Mouse (Mus musculus): ENCODE data around the gene Cables2. TPM values are rescaled to one million over a fixed set of nuclear protein-coding genes. Genes with fewer than 3 reads are reported as not detected.

The Cables2 gene
- total and polyA plus RNA-seq, 2 experiments from 2014 or later: 28.4 to 58.8 TPM

- Histone ChIP-seq H3K9ac (no peak overlapping the region), H3K4me1 (ENCODE audit: insufficient read depth) (no peaks in the 10 kb centered on the region), H3K27ac (ENCODE audit: low read depth, low read length) (no peak overlapping the region), H3K4me2 (ENCODE audit: low read depth) (no peak overlapping the region), H3K36me3 (ENCODE audit: insufficient read depth) (no peaks in the 10 kb centered on the region), H3K9me3 (ENCODE audit: low read length) (no peaks in the 10 kb centered on the region), H3K27me3 (ENCODE audit: insufficient read depth, low read length) (no peaks in the 10 kb centered on the region), H3K4me3 (ENCODE audit: low read depth, low read length) (no peak overlapping the region)
- 80% methylated on average over 2 of the region's 2 CpGs for WGBS
- DNase-seq (no peak), ATAC-seq (no peak)
- no peak for TF ChIP-seq CTCF (IDR thresholded peaks at IDR 0.05; ENCODE audit: low read depth)
These were observed 27.0 kb upstream of the Cables2 start for GRCm38 (mm10) chr2:180300252-180300651.

DNA sequence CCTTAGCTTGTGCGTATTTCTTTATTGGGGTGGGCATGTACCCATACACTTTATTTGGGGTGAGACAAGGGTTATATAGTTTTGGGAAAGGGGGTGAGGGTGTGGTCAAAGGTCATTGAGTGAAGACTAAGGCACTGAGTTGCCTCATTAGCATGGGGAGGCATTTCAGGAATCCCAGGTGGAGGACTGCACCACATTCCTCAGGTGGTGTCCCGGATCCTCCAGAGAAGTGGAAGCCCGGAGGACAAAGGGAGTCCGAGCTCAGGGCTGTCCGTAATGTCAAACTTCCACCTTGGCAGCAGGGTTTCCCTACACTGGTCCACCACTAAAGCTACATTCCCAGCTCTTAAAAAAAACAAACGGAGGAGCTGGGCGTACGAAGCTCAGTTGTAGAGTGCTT is 19.6 kb upstream of the Cables2 start:
- 74% methylated on average over 8 of the region's 8 CpGs for WGBS
- no peaks in the 10 kb centered on the region for H3K36me3 ChIP-seq (ENCODE audit: insufficient read depth)
- no peak for DNase-seq

GRCm38 (mm10) chr2:180292026-180292425 is 18.7 kb upstream of the Cables2 start:
- Histone ChIP-seq H3K4me2 (ENCODE audit: low read depth) (no peak overlapping the region), H3K9me3 (ENCODE audit: low read length) (no peaks in the 10 kb centered on the region), H3K27ac (ENCODE audit: low read depth, low read length) (no peak overlapping the region), H3K27me3 (ENCODE audit: insufficient read depth, low read length) (no peaks in the 10 kb centered on the region), H3K4me3 (ENCODE audit: low read depth, low read length) (no peak overlapping the region), H3K4me1 (ENCODE audit: insufficient read depth) (no peaks in the 10 kb centered on the region), H3K9ac (no peak overlapping the region), H3K36me3 (ENCODE audit: insufficient read depth) (no peaks in the 10 kb centered on the region)
- WGBS: 79% methylated on average over 4 of the region's 4 CpGs
- no peak for ATAC-seq
- no peak for TF ChIP-seq CTCF (IDR thresholded peaks at IDR 0.05; ENCODE audit: low read depth)
- DNase-seq: no peak

More for the DNA sequence above, 19.6 kb upstream of the Cables2 start:
- H3K27me3 ChIP-seq (ENCODE audit: insufficient read depth, low read length): no peaks in the 10 kb centered on the region
- no peak for TF ChIP-seq CTCF (IDR thresholded peaks at IDR 0.05; ENCODE audit: low read depth)
- H3K9me3 ChIP-seq (ENCODE audit: low read length): no peaks in the 10 kb centered on the region
- H3K4me3 ChIP-seq (ENCODE audit: low read depth, low read length): no peak overlapping the region
- H3K4me1 ChIP-seq (ENCODE audit: insufficient read depth): no peaks in the 10 kb centered on the region
- ATAC-seq: no peak
- H3K9ac ChIP-seq: no peak overlapping the region
- H3K4me2 ChIP-seq (ENCODE audit: low read depth): no peak overlapping the region
- H3K27ac ChIP-seq (ENCODE audit: low read depth, low read length): no peak overlapping the region

- no peak for ATAC-seq
- H3K36me3 ChIP-seq (ENCODE audit: insufficient read depth): no peaks in the 10 kb centered on the region
- WGBS: 82% methylated on average over 5 of the region's 5 CpGs
- DNase-seq: no peak
- no peaks in the 10 kb centered on the region for H3K9me3 ChIP-seq (ENCODE audit: low read length)
- no peaks in the 10 kb centered on the region for H3K4me1 ChIP-seq (ENCODE audit: insufficient read depth)
- H3K4me3 ChIP-seq (ENCODE audit: low read depth, low read length): no peak overlapping the region
- H3K9ac ChIP-seq: no peak overlapping the region
- no peak overlapping the region for H3K27ac ChIP-seq (ENCODE audit: low read depth, low read length)
- H3K4me2 ChIP-seq (ENCODE audit: low read depth): no peak overlapping the region
- no peaks in the 10 kb centered on the region for H3K27me3 ChIP-seq (ENCODE audit: insufficient read depth, low read length)
- TF ChIP-seq CTCF (IDR thresholded peaks at IDR 0.05; ENCODE audit: low read depth): no peak
These were observed 18.3 kb upstream of the Cables2 start for GRCm38 (mm10) chr2:180291566-180291965.

DNA sequence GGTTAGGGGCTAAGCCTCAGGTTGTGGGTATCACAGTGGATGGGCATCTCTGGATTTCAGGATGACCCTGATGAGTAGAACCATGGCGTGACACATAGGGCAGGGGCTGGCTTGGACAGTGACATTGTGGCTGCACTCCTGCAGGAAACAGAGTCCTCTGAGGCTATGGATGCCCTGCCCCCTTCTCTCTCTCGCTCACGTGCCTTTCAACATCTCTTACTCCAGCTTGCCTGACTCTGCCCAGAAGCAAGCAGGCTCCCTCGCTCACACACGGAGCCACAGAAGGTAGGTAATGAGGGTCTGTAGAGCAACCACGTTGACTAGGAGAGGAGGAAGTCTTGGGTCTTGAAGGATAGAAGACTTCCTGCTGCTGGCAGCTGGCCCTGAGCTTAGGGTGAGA is 17.2 kb upstream of the Cables2 start:
- Histone ChIP-seq H3K36me3 (ENCODE audit: insufficient read depth) (no peaks in the 10 kb centered on the region), H3K27me3 (ENCODE audit: insufficient read depth, low read length) (no peaks in the 10 kb centered on the region), H3K4me2 (ENCODE audit: low read depth) (no peak overlapping the region), H3K4me1 (ENCODE audit: insufficient read depth) (no peaks in the 10 kb centered on the region), H3K9ac (no peak overlapping the region), H3K9me3 (ENCODE audit: low read length) (no peaks in the 10 kb centered on the region), H3K4me3 (ENCODE audit: low read depth, low read length) (no peak overlapping the region), H3K27ac (ENCODE audit: low read depth, low read length) (no peak overlapping the region)
- no peak for DNase-seq
- TF ChIP-seq CTCF (IDR thresholded peaks at IDR 0.05; ENCODE audit: low read depth): no peak
- 74% methylated on average over 6 of the region's 6 CpGs for WGBS
- no peak for ATAC-seq

- 47% methylated on average over 16 of the region's 16 CpGs for WGBS
- no peak within 1 kb of the TSS for H3K9ac ChIP-seq
- no peaks in the 10 kb centered on the region for H3K36me3 ChIP-seq (ENCODE audit: insufficient read depth)
- H3K4me2 ChIP-seq (ENCODE audit: low read depth): no peak within 1 kb of the TSS
- no peak within 1 kb of the TSS for H3K27ac ChIP-seq (ENCODE audit: low read depth, low read length)
- H3K4me3 ChIP-seq (ENCODE audit: low read depth, low read length): no peak within 1 kb of the TSS
- no peak for DNase-seq
- no peaks in the 10 kb centered on the region for H3K9me3 ChIP-seq (ENCODE audit: low read length)
- TF ChIP-seq CTCF (IDR thresholded peaks at IDR 0.05; ENCODE audit: low read depth): no peak
- H3K4me1 ChIP-seq (ENCODE audit: insufficient read depth): no peaks in the 10 kb centered on the region
- ATAC-seq: no peak
- no peaks in the 10 kb centered on the region for H3K27me3 ChIP-seq (ENCODE audit: insufficient read depth, low read length)
These were observed 16.3 kb upstream of the Cables2 start, which contains the start of gene Rbbp8nl for GRCm38 (mm10) chr2:180289440-180290108. Gene Rbbp8nl, minus strand, starts transcription at chr2:180289879.

- Histone ChIP-seq H3K9ac (no peak overlapping the region), H3K4me1 (ENCODE audit: insufficient read depth) (no peaks in the 10 kb centered on the region), H3K36me3 (ENCODE audit: insufficient read depth) (no peaks in the 10 kb centered on the region), H3K27me3 (ENCODE audit: insufficient read depth, low read length) (no peaks in the 10 kb centered on the region), H3K4me3 (ENCODE audit: low read depth, low read length) (no peak overlapping the region), H3K27ac (ENCODE audit: low read depth, low read length) (no peak overlapping the region), H3K9me3 (ENCODE audit: low read length) (no peaks in the 10 kb centered on the region), H3K4me2 (ENCODE audit: low read depth) (no peak overlapping the region)
- ATAC-seq (no peak), DNase-seq (no peak)
- no peak for TF ChIP-seq CTCF (IDR thresholded peaks at IDR 0.05; ENCODE audit: low read depth)
- 58% methylated on average over 11 of the region's 11 CpGs for whole genome bisulfite sequencing
These were observed 15.7 kb upstream of the Cables2 start for GRCm38 (mm10) chr2:180288966-180289365.
